9 mouse cellular contexts compared by ENCODE assay signal in genomic region chr10:118592648-118593368, GRCm38 (mm10).
DNase-seq lines count a peak whose midpoint lies in the region; ATAC-seq lines count a peak whose summit lies in the region.
"Had no signal": no experiment of that assay in that cellular context is flagged by ENCODE, and none has a peak within 500 bp of the region (broad histone marks: within the 10 kb centered on the region; RNA-seq: fewer than 3 reads in every experiment).

No protein-coding gene starts in this region.

- no peak overlapping the region for H3K4me3 ChIP-seq in forebrain, embryonic 12.5 days (replicated peaks)
- H3K4me3 ChIP-seq: megakaryocyte, embryonic 14.5 days had no signal

- no peak overlapping the region for H3K9ac ChIP-seq in forebrain, embryonic 12.5 days

- H3K36me3 ChIP-seq in forebrain, embryonic 12.5 days (replicated peaks) = no peaks in the 10 kb centered on the region

- ATAC-seq in forebrain, embryonic 12.5 days (ENCODE audit: low FRiP score) = peak; percentile 74; the same call in 1 of the 2 replicates
- peak; percentile 90 for ATAC-seq in megakaryocyte, adult 5-6 weeks (ENCODE audit: poor library complexity, severe bottlenecking)

- DNase-seq in MN1 (ENCODE audit: low spot score) = peak; percentile 70
- DNase-seq in c-Kit-negative CD71-positive TER-119-positive erythroid progenitor cells, embryonic 14.5 days (ENCODE audit: low read depth, low spot score) = peak; percentile 24
- DNase-seq in heart, postnatal 4 days = peak; percentile 93
- DNase-seq in layer of hippocampus, adult 8-10 months (ENCODE audit: low spot score in 2 of 2) = peak; percentile 59 to 88
- peak; percentile 89 for DNase-seq in right cerebral cortex, postnatal 14 days
- DNase-seq in urinary bladder, postnatal 25 days (ENCODE audit: low spot score) = peak; percentile 87

- 0 out of 2 replicates have a peak, but pooled peaks cover 4% of the 10 kb centered on the region for H3K4me1 ChIP-seq in forebrain, embryonic 12.5 days
- H3K4me1 ChIP-seq: megakaryocyte, embryonic 14.5 days had no signal

- no peak overlapping the region for H3K4me2 ChIP-seq in forebrain, embryonic 12.5 days

- WGBS in forebrain, embryonic 12.5 days = 44% methylated on average over 16 of the region's 16 CpGs

- H3K27ac ChIP-seq in forebrain, embryonic 12.5 days = no peak overlapping the region

- H3K9me3 ChIP-seq in forebrain, embryonic 12.5 days = no peaks in the 10 kb centered on the region
- H3K9me3 ChIP-seq: megakaryocyte, embryonic 14.5 days had no signal

- no peaks in the 10 kb centered on the region for H3K27me3 ChIP-seq in forebrain, embryonic 12.5 days

Comparison
In these comparisons a context has a peak if more than half of its experiments do, and no peak if none do; other contexts are left out.
1. DNase-seq: peak in every context shown above with its lines; median percentile 93 in heart, postnatal 4 days; 89 in right cerebral cortex, postnatal 14 days; 87 in urinary bladder, postnatal 25 days; 74 in layer of hippocampus, adult 8-10 months; 70 in MN1; 24 in c-Kit-negative CD71-positive TER-119-positive erythroid progenitor cells, embryonic 14.5 days.